Mouse (Mus musculus) intestine, embryonic 16.5 days (tissue): ENCODE data around the gene Vcan. TPM values are rescaled to one million over a fixed set of nuclear protein-coding genes. Genes with fewer than 3 reads are reported as not detected.

Source experiments
- ATAC-seq: fragments of 200-750 bp; cut with Nextera tagmentation; 2 replicates; pipeline ENCODE4 v1.8.0; 2017; ENCODE audit warnings: moderate TSS enrichment, moderate library complexity
- H3K27ac ChIP-seq: fragments of 300-500 bp; sonication (generic); 2 replicates; pipeline ENCODE4 v1.5.1; 2014; ENCODE audit warnings: mild to moderate bottlenecking, low read length
- H3K27me3 ChIP-seq: fragments of 300-500 bp; sonication (generic); replicated peaks from 2 replicates; pipeline ENCODE4 v1.6.1; 2014; ENCODE audit warnings: low read length, control low read depth, mixed read lengths; ENCODE audit not compliant: control insufficient read depth, insufficient read depth
- H3K36me3 ChIP-seq: fragments of 300-500 bp; sonication (generic); 2 replicates; pipeline ENCODE4 v1.6.1; 2014; ENCODE audit warnings: low read length, control low read depth; ENCODE audit not compliant: control insufficient read depth, insufficient read depth
- H3K4me1 ChIP-seq: fragments of 300-500 bp; sonication (generic); 2 replicates; pipeline ENCODE4 v1.6.1; 2014; ENCODE audit warnings: low read length, control low read depth, mixed read lengths; ENCODE audit not compliant: control insufficient read depth, insufficient read depth
- H3K4me2 ChIP-seq: fragments of 300-500 bp; sonication (generic); 2 replicates; pipeline ENCODE4 v1.6.1; 2014; ENCODE audit warnings: low read depth, low read length, control low read depth
- H3K4me3 ChIP-seq: fragments of 300-500 bp; sonication (generic); 2 replicates; pipeline ENCODE4 v1.5.1; 2014; ENCODE audit warnings: mild to moderate bottlenecking, low read length
- H3K9ac ChIP-seq: fragments of 300-500 bp; sonication (generic); 2 replicates; pipeline ENCODE4 v1.6.1; 2014; ENCODE audit warnings: low read depth, low read length
- H3K9me3 ChIP-seq: fragments of 300-500 bp; sonication (generic); 2 replicates; pipeline ENCODE4 v1.6.1; 2016; ENCODE audit warnings: low read length, control low read depth; ENCODE audit not compliant: control insufficient read depth
- WGBS: fragments of 180-500 bp; shearing (Covaris S2); extraction: QIAGEN DNeasy Blood & Tissue Kit; methylation state at CpG from one replicate; pipeline ENCODE4 v1.1.7; 2014; 5-methylcytosine and 5-hydroxymethylcytosine counted together
- polyA plus RNA-seq: library from polyadenylated mRNA; unstranded; fragments of >200 nt; fragmentation: Nextera tagmentation; extraction: Ambion mirVana; gene quantifications from 2 replicates; pipeline ENCODE4 v1.2.1, GENCODE M21; 2015

Vcan gene
- 13.3 and 15.6 TPM in 2 replicates for polyA plus RNA-seq

DNA sequence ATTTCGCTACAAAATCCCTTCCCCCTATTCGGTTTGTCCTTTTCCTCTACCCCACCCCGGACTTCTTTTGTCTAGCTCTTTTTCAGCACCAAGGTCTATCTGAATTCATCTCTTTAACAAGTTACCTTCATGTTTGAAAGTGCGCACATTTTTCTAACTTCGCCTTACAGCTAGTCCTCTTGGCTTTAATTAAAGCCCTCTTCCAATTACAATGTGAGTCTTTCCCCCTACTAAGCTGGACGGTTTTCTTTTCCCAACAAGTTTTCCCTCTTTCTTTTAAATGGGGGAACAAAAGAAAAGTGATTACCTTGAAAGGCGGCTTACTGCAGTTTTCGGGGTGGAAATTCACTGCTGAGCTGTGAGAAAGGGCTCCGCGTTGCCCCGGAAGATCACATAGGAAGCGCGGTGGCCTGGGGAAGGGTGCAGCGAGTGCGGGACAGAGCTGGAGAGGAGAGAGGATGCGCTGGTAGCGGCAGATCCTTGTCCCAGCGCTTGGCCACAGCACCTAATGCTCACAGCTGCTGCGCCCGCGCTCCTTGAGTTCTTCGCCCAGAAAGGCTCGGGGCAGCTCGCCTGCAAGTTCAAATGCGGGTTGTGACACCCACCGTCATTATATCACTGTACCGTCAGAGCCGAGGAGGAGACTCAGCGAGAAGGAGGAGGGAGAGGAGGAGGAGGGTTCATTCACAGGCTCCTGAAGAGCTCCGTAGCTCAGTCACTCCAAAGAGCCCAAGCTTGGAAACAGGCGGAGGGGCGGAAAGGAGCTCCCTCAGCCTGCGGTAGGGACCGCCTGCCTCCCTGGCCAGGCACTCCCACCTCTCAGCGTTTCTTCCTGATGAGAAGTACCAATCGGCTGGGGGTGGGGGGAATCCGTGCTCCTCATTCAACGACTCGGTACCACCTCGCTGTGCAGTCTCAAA is at the start of gene Vcan:
Vcan (minus strand) TSS at position 744 of the 920 bp plus-strand sequence.
- WGBS = under 1% methylated on average over 40 of the region's 40 CpGs

GRCm38 (mm10) chr13:89791475-89791874 is 49.2 kb upstream of the Vcan start:
- no peak overlapping the region for H3K27ac ChIP-seq
- H3K4me2 ChIP-seq = no peak overlapping the region
- peak; percentile 55; the same call in 1 of the 2 replicates for ATAC-seq
- WGBS = 29% methylated on average over 5 of the region's 5 CpGs
- H3K36me3 ChIP-seq = no peaks in the 10 kb centered on the region
- no peaks in the 10 kb centered on the region for H3K9me3 ChIP-seq
- no peaks in the 10 kb centered on the region for H3K4me1 ChIP-seq
- H3K9ac ChIP-seq = no peak overlapping the region
- H3K27me3 ChIP-seq = no peaks in the 10 kb centered on the region
- no peak overlapping the region for H3K4me3 ChIP-seq

More for the DNA sequence above, at the start of gene Vcan:
- Histone ChIP-seq H3K9ac (peak within 1 kb of the TSS; percentile 71), H3K4me2 (peak within 1 kb of the TSS; percentile 91), H3K4me1 (peaks cover 19% of the 10 kb centered on the region), H3K9me3 (no peaks in the 10 kb centered on the region), H3K27me3 (0 out of 2 replicates have a peak, but pooled peaks cover 7% of the 10 kb centered on the region), H3K36me3 (no peaks in the 10 kb centered on the region), H3K4me3 (peak within 1 kb of the TSS; percentile 70), H3K27ac (peak within 1 kb of the TSS; percentile 51)
- ATAC-seq = peak; percentile 19

GRCm38 (mm10) chr13:89782886-89783285 is 40.6 kb upstream of the Vcan start:
- no peaks in the 10 kb centered on the region for H3K9me3 ChIP-seq
- H3K4me2 ChIP-seq = no peak overlapping the region
- H3K4me3 ChIP-seq = no peak overlapping the region
- H3K4me1 ChIP-seq = no peaks in the 10 kb centered on the region
- no peaks in the 10 kb centered on the region for H3K36me3 ChIP-seq
- no peak for ATAC-seq
- 44% methylated on average over 2 of the region's 2 CpGs for WGBS
- H3K27ac ChIP-seq = no peak overlapping the region
- no peaks in the 10 kb centered on the region for H3K27me3 ChIP-seq
- no peak overlapping the region for H3K9ac ChIP-seq

- Histone ChIP-seq H3K9ac (no peak overlapping the region), H3K4me1 (no peaks in the 10 kb centered on the region), H3K4me2 (no peak overlapping the region), H3K27ac (no peak overlapping the region), H3K9me3 (no peaks in the 10 kb centered on the region), H3K36me3 (no peaks in the 10 kb centered on the region), H3K4me3 (no peak overlapping the region), H3K27me3 (no peaks in the 10 kb centered on the region)
- 76% methylated on average over 3 of the region's 3 CpGs for WGBS
- ATAC-seq = no peak
Measured at GRCm38 (mm10) chr13:89780276-89780675, 38.0 kb upstream of the Vcan start.

GRCm38 (mm10) chr13:89779208-89779911 is 37.1 kb upstream of the Vcan start:
- no peaks in the 10 kb centered on the region for H3K9me3 ChIP-seq
- no peak overlapping the region for H3K4me2 ChIP-seq
- no peaks in the 10 kb centered on the region for H3K27me3 ChIP-seq
- no peak overlapping the region for H3K4me3 ChIP-seq
- no peaks in the 10 kb centered on the region for H3K36me3 ChIP-seq
- no peaks in the 10 kb centered on the region for H3K4me1 ChIP-seq
- no peak overlapping the region for H3K27ac ChIP-seq
- 65% methylated on average over 7 of the region's 7 CpGs for WGBS
- no peak overlapping the region for H3K9ac ChIP-seq
- no peak for ATAC-seq

GRCm38 (mm10) chr13:89777764-89778163 is 35.5 kb upstream of the Vcan start:
- no peaks in the 10 kb centered on the region for H3K36me3 ChIP-seq
- H3K4me3 ChIP-seq = no peak overlapping the region
- no peaks in the 10 kb centered on the region for H3K27me3 ChIP-seq
- no peak for ATAC-seq
- H3K9me3 ChIP-seq = no peaks in the 10 kb centered on the region
- no peak overlapping the region for H3K9ac ChIP-seq
- H3K27ac ChIP-seq = no peak overlapping the region
- H3K4me1 ChIP-seq = no peaks in the 10 kb centered on the region
- H3K4me2 ChIP-seq = no peak overlapping the region
- WGBS = 69% methylated on average over 1 of the region's 1 CpGs

DNA sequence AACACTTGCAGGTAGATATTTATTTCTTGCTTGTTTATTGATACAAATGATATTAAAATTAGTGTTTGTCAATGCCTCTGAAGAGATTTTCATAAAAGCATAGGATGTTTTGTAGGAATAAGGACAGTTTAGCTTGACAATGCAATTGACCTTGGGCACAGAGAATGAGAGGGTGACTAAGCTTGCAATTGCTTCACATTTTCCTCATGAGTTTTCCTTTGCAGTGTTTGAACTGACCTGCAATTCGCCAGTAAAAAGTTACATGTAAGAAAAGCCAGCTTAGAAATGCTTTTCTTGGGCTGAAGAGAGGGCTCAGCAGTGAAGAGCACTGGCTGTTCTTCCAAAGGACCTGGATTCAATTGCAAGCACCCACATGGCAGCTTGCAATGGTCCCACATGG is 34.8 kb upstream of the Vcan start:
- H3K36me3 ChIP-seq = no peaks in the 10 kb centered on the region
- H3K27me3 ChIP-seq = no peaks in the 10 kb centered on the region
- no peaks in the 10 kb centered on the region for H3K9me3 ChIP-seq
- H3K9ac ChIP-seq = no peak overlapping the region
- H3K4me2 ChIP-seq = no peak overlapping the region
- ATAC-seq = no peak
- no peak overlapping the region for H3K27ac ChIP-seq
- H3K4me1 ChIP-seq = no peaks in the 10 kb centered on the region
- WGBS = 88% methylated on average over 1 of the region's 1 CpGs
- H3K4me3 ChIP-seq = no peak overlapping the region

DNA sequence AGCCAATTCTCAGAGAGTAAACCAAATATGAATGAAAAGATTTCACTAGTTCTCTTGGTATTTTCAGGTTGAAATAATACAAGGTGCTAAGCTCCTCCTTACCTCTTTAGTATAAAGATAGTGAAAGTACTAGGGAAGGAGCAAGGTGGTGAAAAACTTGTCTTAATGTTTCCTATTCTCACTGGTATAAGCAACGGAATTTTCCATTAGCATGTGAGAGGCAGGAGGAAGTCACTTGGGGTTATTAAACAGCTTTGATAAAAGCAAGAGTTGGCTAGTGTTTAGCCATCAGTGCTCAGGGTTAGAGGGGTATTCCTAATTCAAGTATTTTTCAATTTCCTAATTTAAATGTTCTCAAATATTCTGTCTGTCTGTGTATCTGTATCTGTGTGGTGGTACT is 24.2 kb upstream of the Vcan start:
- Histone ChIP-seq H3K4me2 (no peak overlapping the region), H3K27ac (no peak overlapping the region), H3K9me3 (no peaks in the 10 kb centered on the region), H3K9ac (no peak overlapping the region), H3K36me3 (no peaks in the 10 kb centered on the region), H3K4me1 (no peaks in the 10 kb centered on the region), H3K27me3 (no peaks in the 10 kb centered on the region), H3K4me3 (no peak overlapping the region)
- 73% methylated on average over 1 of the region's 1 CpGs for WGBS
- ATAC-seq = no peak

DNA sequence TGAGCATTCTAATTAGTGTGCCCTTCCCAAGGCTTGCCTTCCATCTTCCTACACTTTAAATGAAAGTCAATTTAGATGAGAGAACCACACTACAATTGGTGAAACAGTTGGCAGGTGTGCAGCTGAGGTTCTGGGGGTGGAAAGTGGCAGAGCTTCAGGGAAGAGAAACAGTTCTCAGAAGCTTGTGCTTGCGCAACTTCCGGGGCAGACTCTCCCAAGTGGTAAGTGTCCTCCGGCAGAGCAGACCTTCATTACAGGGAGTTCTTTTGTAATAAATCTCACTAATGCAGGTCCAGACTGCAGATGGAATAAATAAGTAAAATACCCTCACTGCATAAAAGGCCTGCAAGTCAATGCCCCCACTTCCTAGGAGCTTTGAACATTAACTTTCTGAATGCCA is 23.7 kb upstream of the Vcan start:
- no peaks in the 10 kb centered on the region for H3K9me3 ChIP-seq
- no peak overlapping the region for H3K27ac ChIP-seq
- no peaks in the 10 kb centered on the region for H3K27me3 ChIP-seq
- H3K4me3 ChIP-seq = no peak overlapping the region
- H3K4me2 ChIP-seq = no peak overlapping the region
- no peaks in the 10 kb centered on the region for H3K36me3 ChIP-seq
- no peak for ATAC-seq
- 78% methylated on average over 3 of the region's 3 CpGs for WGBS
- H3K9ac ChIP-seq = no peak overlapping the region
- no peaks in the 10 kb centered on the region for H3K4me1 ChIP-seq
